Mouse (Mus musculus) left cerebral cortex, adult 8-10 months (tissue): ENCODE data around the gene Iqgap1. TPM values are rescaled to one million over a fixed set of nuclear protein-coding genes. Genes with fewer than 3 reads are reported as not detected.

Experiments used
- DNase-seq, 2 experiments: peaks; one replicate each; pipeline ENCODE4 v3.0.0; 2022; ENCODE audit warnings: low spot score in 2 of 2
- total RNA-seq, 4 experiments: library from RNA; stranded (reverse); gene quantifications; 2 replicates each; pipeline ENCODE4 v1.2.4; 2022

Iqgap1 gene
- total RNA-seq, 4 experiments from 2014 or later = 18.0 to 29.9 (median 24.9) TPM

- peak; percentile 71 to 94 for DNase-seq
These were observed 22.5 kb downstream of the Iqgap1 start for GRCm38 (mm10) chr7:80803173-80803872.

- no peak for DNase-seq
These were observed 23.2 kb downstream of the Iqgap1 start for GRCm38 (mm10) chr7:80802412-80803160.

GRCm38 (mm10) chr7:80799307-80799706 lies 26.5 kb downstream of the Iqgap1 start:
- DNase-seq = no peak

- DNase-seq = no peak
These were observed 28.8 kb downstream of the Iqgap1 start for GRCm38 (mm10) chr7:80796805-80797567.

- no peak for DNase-seq
These were observed 29.5 kb downstream of the Iqgap1 start for GRCm38 (mm10) chr7:80796258-80796657.

- DNase-seq = no peak
These were observed 36.2 kb downstream of the Iqgap1 start for GRCm38 (mm10) chr7:80789534-80789933.

GRCm38 (mm10) chr7:80789061-80789460 lies 36.7 kb downstream of the Iqgap1 start:
- DNase-seq = no peak

GRCm38 (mm10) chr7:80788002-80788401 lies 37.8 kb downstream of the Iqgap1 start:
- DNase-seq = no peak

GRCm38 (mm10) chr7:80786746-80787145 lies 39.0 kb downstream of the Iqgap1 start:
- no peak for DNase-seq

- DNase-seq = no peak
These were observed 41.9 kb downstream of the Iqgap1 start for GRCm38 (mm10) chr7:80783841-80784240.

- no peak for DNase-seq
These were observed 43.3 kb downstream of the Iqgap1 start for GRCm38 (mm10) chr7:80782155-80783109.

- DNase-seq = no peak
These were observed 44.2 kb downstream of the Iqgap1 start for GRCm38 (mm10) chr7:80781444-80782120.

GRCm38 (mm10) chr7:80778958-80779669 lies 46.7 kb downstream of the Iqgap1 start:
- DNase-seq = no peak

GRCm38 (mm10) chr7:80778376-80778775 lies 47.4 kb downstream of the Iqgap1 start:
- DNase-seq = no peak

GRCm38 (mm10) chr7:80777151-80777550 lies 48.6 kb downstream of the Iqgap1 start:
- no peak for DNase-seq

GRCm38 (mm10) chr7:80776090-80776489 lies 49.7 kb downstream of the Iqgap1 start:
- peak in 1 of 2 experiments; percentile 56 for DNase-seq

- no peak for DNase-seq
These were observed 50.3 kb downstream of the Iqgap1 start for GRCm38 (mm10) chr7:80775448-80775904.

- DNase-seq = no peak
These were observed 50.9 kb downstream of the Iqgap1 start for GRCm38 (mm10) chr7:80774615-80775447.
